Mouse (Mus musculus) hindlimb bud, embryonic 11.5 days (tissue): ENCODE measurements around the gene Lin7a.

Experiments used
- DNase-seq: peaks from one replicate; pipeline ENCODE4 v3.0.0-alpha.2; 2012; ENCODE audit warnings: low read depth, low spot score; ENCODE audit errors: extremely low spot score

Gene Lin7a

DNA sequence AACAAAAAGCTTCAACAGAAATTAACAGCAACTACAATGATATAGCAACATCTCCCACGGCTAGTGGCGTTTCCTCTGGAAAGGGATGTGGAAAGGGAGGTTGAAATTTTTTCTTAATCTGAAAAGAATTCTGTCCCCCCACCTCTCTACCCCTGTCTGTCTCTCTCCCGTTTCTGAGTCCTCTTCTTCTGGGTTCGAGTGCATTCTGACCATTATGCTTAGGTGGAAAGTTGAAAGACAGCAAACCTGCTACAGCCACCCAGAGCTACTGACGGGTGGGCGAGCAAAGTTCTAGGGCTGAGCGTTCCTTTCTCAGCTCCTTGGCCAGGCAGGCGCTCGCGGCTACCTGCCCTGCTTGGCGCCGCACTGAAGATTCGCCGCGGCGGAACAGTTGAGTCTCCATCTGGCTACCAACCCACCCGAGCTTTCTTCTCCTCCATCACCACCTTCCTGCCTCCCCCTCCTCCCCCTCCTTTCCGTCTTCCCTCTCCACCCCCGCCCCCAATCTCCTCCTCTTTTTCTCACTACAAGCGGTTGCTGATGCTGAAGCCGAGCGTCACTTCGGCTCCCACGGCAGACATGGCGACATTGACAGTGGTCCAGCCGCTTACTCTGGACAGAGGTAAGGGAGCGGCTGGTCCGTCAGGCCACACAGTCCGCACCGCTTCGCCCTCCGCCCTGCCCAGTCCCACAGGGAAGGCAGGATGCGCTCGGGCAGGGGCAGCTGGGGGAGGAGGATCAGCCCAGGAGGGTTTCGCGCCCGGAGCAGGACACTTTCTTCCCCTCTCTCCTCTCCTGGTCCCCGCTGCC is at the start of gene Lin7a:
Lin7a (plus strand) TSS at position 366 of the 810 bp plus-strand sequence.
- no peak for DNase-seq

DNA sequence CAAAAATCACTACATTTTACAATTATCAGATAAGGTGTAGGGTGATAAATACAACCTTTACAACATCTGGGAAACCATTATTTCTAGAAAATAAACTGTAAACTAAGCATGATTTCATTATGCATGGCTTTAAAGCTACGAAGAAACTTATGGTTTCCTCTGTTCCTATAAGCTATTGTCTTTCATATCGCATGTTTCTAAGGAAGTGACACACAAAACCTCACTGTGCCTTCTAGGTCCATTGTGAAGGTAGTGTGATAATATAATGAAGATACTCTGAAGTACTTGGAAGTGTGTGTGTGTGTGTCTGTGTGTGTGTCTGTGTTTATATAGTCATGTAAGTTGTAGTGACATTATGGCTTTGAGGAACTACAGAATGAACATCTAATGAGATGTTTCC is 49.8 kb upstream of the Lin7a start:
- no peak for DNase-seq

DNA sequence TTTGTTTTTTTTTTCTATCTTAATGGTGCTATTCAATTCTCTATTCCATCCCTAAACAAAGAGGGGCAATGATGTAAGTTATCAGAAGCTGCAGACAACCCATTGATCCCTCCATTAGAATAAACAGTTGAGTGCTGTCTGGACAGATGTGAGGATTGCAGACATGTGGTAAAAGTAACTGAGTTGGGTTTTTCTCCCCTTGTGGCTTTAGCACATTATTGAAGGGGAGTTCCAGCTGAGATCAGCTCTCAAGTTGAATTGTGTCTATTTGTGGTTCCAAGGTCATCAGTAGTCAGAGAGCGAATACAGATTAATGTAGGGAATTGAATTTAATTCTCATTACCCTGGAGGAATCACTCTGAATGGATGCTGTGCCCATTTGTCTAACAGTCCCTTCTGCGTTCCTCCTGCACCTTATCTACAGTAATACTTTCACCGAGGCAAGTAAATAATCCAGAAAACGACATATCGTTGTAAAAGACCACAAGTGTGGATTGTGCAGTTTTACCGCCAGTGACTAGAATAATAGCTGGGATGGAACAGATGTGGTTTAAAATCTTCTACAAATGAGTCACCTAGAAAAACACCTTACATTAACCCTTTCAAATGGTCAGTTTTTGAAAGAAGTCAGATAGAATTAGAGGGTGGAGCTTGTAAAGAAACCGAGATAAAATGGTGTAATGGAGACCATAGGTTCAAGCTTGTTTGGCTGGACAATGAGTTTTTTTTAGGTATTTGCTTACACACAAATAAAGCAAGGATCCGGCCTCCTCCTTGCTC is 48.9 kb upstream of the Lin7a start:
- DNase-seq = no peak

DNA sequence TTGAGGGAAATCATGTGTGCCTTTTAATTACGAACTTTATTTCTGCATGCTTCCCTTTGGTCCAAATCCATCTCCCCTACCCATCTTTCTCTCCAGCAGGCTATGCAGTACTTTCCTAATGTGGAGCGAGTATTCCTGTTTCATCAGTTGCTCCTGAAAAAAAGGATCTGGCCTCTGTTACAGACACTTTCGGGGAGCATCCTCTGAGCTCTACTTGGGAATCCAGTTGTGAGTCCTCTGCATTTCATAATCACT is 48.4 kb upstream of the Lin7a start:
- no peak for DNase-seq

- no peak for DNase-seq
These were observed 47.7 kb upstream of the Lin7a start for GRCm38 (mm10) chr10:107223821-107224220.

DNA sequence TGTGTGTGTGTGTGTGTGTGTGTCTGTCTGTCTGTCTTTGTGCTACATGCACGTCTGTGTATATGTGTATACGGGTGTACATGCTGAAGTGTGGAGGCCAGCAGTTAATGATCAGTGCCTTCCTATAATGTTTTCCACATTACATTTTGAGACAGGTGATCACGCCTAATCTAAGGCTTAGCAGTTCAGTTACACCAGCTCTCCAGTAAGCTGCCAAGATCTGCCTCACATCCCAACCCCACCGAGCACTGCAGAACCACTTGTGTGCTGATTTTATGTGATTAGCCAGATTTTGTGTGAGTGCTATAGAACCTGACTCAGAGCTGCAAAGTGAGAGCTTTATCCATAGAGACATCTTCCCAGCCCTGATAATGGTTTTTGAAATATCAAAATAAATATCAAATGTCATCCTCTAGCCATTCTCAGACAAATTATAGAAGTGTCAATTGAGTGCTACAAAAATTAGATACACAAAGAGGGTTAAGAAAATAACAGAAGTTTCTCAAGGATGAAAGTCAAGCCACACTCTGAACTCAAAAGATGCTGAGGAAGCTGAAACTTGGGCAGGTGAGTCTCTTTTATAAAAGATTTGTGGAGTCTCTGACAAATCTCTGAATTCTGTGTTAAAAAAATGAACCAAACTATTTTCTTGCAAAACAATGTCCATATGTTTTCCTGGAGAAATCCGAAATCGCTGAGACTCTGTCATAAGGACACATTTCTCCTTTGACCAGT is 46.7 kb upstream of the Lin7a start:
- DNase-seq = no peak

DNA sequence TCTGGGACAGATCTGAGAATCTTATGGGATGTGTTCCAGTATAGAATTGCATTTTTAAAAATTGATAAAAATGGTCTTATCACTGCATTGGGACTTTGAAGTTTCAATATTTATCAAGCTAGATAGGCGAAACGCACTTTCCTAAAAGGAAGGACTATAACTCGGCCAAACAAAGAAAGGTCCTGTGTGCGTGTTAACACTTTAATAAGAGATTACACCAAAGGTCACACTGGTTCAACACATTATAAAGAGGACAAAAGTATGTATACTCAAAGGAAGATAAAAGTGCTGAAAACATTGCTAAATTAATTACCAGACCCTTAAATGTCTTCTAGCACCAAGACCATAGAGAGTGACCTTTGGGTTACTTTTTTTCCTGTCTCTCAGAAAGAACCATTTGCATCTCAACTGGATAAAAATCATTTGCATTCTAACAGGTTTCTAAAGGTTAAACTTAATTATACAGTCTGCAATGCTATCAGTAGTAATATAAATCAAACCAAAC is 46.1 kb upstream of the Lin7a start:
- DNase-seq = no peak

DNA sequence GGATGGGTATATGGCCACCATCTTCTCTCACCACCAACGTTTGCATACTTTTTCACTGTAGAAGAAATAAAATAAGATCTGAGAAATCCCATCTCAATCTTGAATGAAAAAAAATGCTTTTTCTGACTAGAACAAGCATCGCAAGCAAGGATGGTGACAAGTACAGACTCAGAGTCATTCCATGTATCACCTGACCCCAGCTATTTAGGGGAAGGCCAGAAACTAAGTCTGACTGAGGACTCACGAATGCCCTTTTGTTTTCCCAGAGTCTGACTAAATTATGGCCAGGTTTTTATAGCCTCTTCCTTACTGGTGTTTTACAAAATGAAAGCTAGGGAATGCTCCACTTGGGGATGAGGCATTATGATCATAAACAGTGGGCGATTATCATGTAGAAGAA is 45.6 kb upstream of the Lin7a start:
- DNase-seq = no peak

- no peak for DNase-seq
These were observed 43.6 kb upstream of the Lin7a start for GRCm38 (mm10) chr10:107227901-107228300.

- no peak for DNase-seq
These were observed 42.7 kb upstream of the Lin7a start for GRCm38 (mm10) chr10:107228776-107229175.

DNA sequence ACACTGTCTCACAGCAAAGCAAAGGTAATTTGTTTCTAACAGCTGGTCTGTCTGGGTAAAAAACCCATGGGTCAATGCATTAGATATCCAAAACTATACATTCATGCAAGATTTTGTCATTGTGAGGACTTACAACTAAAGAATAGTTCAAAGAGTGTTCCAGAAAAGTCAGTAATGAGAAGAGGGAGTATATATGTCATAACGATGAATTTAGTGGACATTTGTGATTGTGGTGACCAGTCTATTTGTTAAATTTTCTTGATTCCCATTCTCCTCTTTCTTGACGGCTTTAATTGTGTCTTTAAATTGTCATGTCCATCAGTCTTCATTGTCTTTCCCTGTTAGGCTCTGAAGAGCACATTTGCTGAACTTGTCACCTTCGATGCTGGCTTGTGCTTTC is 42.1 kb upstream of the Lin7a start:
- no peak for DNase-seq

DNA sequence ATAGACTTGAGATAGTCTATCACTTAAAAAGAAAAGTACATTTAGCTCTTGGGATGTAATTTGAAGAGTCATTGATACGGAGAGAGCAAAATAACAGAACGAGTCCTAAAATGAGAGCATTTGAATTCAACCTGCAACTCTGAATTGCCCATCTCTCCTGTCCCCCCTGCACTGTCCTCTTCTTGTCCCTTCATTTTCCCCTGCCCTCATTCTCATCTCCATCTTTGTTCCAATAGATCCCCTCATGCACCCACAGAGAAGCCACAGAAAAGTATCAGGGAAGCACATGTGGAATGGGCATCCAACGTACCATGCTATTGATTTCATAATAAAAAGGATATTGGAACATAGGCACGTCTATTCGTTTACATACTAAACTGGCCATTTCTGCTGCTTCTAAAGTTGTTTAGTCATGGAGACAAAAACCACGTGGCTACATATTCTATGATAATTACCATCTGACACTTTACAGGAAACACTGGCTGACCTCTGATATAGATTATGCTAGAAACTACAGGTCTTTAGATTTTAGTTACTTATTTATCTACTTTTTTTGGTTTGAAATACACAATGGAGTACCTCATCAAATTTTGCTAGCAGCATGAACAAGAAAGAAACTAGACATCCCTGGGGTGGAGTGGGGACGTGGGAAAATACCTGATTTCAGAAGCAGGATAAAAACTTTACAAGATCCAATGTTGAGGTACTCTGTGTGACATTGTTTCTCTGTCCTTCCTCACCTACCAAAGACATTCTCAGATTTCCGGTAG is 41.2 kb upstream of the Lin7a start:
- no peak for DNase-seq

- no peak for DNase-seq
These were observed 40.7 kb upstream of the Lin7a start for GRCm38 (mm10) chr10:107230851-107231130.

- no peak for DNase-seq
These were observed 40.0 kb upstream of the Lin7a start for GRCm38 (mm10) chr10:107231421-107232010.

- DNase-seq = no peak
These were observed 38.9 kb upstream of the Lin7a start for GRCm38 (mm10) chr10:107232491-107233110.

DNA sequence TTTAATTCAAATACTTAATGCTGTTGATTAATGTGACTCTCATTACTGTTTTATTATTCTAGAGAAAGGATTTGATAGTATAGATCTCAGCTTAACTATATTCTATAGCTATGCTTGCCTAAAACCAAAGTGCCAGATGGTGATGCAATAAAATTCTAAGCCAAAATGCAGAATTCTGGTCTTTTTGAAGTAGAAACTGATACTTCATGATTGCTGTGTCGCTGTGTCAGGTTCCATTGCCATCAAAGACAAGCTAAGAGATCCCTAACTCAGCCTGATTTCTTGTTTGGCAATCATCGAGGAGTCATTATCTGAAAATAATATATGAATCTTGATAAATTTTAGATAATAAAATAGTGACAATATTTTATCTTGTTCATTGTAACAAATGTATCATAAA is 38.3 kb upstream of the Lin7a start:
- DNase-seq = no peak

GRCm38 (mm10) chr10:107233825-107234224 is 37.7 kb upstream of the Lin7a start:
- DNase-seq = no peak

- no peak for DNase-seq
These were observed 36.8 kb upstream of the Lin7a start for GRCm38 (mm10) chr10:107234421-107235400.

GRCm38 (mm10) chr10:107235496-107235895 is 36.0 kb upstream of the Lin7a start:
- DNase-seq = no peak
